Mouse (Mus musculus) stomach, postnatal 0 days (tissue): ENCODE measurements around the gene Cdyl. TPM values are rescaled to one million over a fixed set of nuclear protein-coding genes. Genes with fewer than 3 reads are reported as not detected.

Source experiments
- ATAC-seq: fragments of 200-750 bp; cut with Nextera tagmentation; 2 replicates; pipeline ENCODE4 v1.8.0; 2017; ENCODE audit not compliant: low FRiP score, low TSS enrichment
- DNase-seq: peaks from one replicate; pipeline ENCODE4 v3.0.0-alpha.2; 2016; ENCODE audit warnings: low spot score
- H3K27ac ChIP-seq: fragments of 300-500 bp; sonication (generic); replicated peaks from 2 replicates; pipeline ENCODE4 v1.5.1; 2014; ENCODE audit warnings: mild to moderate bottlenecking, control low read depth
- H3K27me3 ChIP-seq: fragments of 300-500 bp; sonication (generic); 2 replicates; pipeline ENCODE4 v1.6.1; 2014; ENCODE audit warnings: low read length; ENCODE audit not compliant: control insufficient read depth, insufficient read depth
- H3K36me3 ChIP-seq: fragments of 300-500 bp; sonication (generic); 2 replicates; pipeline ENCODE4 v1.6.1; 2014; ENCODE audit warnings: low read length, mixed read lengths; ENCODE audit not compliant: control insufficient read depth, insufficient read depth
- H3K4me1 ChIP-seq: fragments of 300-500 bp; sonication (generic); replicated peaks from 2 replicates; pipeline ENCODE4 v1.6.1; 2014; ENCODE audit warnings: antibody characterized with exemption; ENCODE audit not compliant: control insufficient read depth, insufficient read depth
- H3K4me2 ChIP-seq: fragments of 300-500 bp; sonication (generic); replicated peaks from 2 replicates; pipeline ENCODE4 v1.6.1; 2014; ENCODE audit warnings: low read depth, mild to moderate bottlenecking, control low read depth, moderate library complexity
- H3K4me3 ChIP-seq: fragments of 300-500 bp; sonication (generic); 2 replicates; pipeline ENCODE4 v1.5.1; 2014; ENCODE audit warnings: low read depth, low read length, control low read depth
- H3K9ac ChIP-seq: fragments of 300-500 bp; sonication (generic); 2 replicates; pipeline ENCODE4 v1.6.1; 2014; ENCODE audit warnings: mild to moderate bottlenecking, low read length, control low read depth, mixed read lengths
- H3K9me3 ChIP-seq: fragments of 300-500 bp; sonication (generic); 2 replicates; pipeline ENCODE4 v1.6.1; 2016; ENCODE audit warnings: low read length; ENCODE audit not compliant: control insufficient read depth
- CTCF ChIP-seq: IDR thresholded peaks from 2 replicates; pipeline ENCODE4 v1.5.1; 2016; ENCODE audit warnings: antibody characterized with exemption, low read depth, mild to moderate bottlenecking, moderate library complexity
- EP300 ChIP-seq: optimal IDR thresholded peaks from 2 replicates; pipeline ENCODE3; 2016; ENCODE audit warnings: antibody characterized with exemption
- WGBS: fragments of 180-500 bp; shearing (Covaris S2); extraction: QIAGEN DNeasy Blood & Tissue Kit; methylation state at CpG from one replicate; pipeline ENCODE4 v1.1.7; 2014; 5-methylcytosine and 5-hydroxymethylcytosine counted together
- polyA plus RNA-seq: library from polyadenylated mRNA; unstranded; fragments of >200 nt; fragmentation: Nextera tagmentation; extraction: Ambion mirVana; gene quantifications from 2 replicates; pipeline ENCODE4 v1.2.1, GENCODE M21; 2015

The Cdyl gene
- polyA plus RNA-seq, 1 experiment from 2014 or later: 6.9 TPM

DNA sequence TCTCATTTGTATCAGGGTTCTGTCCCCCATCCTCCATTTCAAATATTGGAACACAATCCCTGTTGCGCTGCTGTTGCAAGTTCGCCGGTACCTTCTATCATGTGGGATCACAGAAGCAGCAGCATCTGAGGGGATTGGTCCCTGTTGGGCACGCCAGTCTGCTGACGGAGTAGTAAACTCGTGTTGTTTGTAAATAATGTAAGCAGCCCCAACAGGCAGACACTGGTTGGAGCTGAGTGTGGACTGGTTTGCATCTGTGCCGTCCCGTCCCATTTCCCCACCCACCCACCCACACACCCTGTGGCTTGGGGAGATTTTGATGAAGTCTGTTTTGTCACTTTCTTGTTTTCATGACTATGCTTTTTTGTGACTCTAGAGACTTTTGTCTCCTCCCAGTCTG lies 148.3 kb downstream of the Cdyl start:
- no peak overlapping the region for H3K4me2 ChIP-seq
- H3K27ac ChIP-seq: no peak overlapping the region
- no peak for DNase-seq
- H3K9me3 ChIP-seq: no peaks in the 10 kb centered on the region
- H3K4me1 ChIP-seq: no peaks in the 10 kb centered on the region
- 91% methylated on average over 8 of the region's 8 CpGs for WGBS
- no peaks in the 10 kb centered on the region for H3K27me3 ChIP-seq
- H3K9ac ChIP-seq: no peak overlapping the region
- no peak for ATAC-seq
- TF ChIP-seq EP300: no peak
- no peak for TF ChIP-seq CTCF
- H3K4me3 ChIP-seq: no peak overlapping the region
- no peaks in the 10 kb centered on the region for H3K36me3 ChIP-seq

DNA sequence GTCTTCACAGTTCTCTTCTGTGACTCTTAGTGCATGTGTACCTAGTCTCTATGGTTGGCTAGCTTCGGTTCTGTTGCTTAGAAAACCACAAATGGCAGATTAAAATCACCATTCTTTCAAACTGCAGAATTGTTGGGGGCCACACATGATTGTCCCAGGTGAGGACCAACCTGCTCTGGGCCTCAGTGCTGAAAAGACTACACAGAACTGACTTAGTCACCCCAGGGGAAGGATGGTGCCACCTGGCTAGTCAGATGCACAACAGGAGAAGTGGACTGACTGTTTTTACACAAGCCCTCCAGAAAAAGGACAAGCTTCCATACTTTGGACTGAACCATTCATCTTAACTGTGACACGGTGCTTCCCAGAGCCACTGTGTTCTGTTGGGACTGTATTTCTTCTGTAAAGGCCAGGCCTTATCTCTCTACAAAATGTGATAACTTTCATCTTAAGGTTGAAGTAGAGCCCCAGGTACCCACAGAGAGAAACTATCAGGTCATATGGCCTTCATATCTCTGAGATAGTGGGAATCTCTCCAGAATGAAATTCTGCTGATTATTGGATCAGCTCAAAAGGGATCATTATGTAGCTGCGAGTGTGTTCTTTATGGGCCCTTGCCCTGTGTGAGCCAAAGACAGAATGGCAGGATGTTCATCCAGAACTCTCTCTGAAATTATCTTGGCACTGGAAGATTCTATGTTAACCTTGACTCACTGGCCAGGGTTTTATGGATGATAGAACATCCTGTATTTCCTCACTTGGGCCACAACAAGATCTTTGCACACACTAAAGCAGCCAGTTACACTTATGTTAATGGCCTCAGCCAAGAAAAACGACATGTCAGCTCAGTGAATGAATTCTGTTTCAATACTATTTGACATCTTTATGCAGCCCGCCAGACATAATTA lies 149.9 kb downstream of the Cdyl start:
- Histone ChIP-seq H3K27ac (no peak overlapping the region), H3K9me3 (no peaks in the 10 kb centered on the region), H3K4me3 (no peak overlapping the region), H3K4me1 (no peaks in the 10 kb centered on the region), H3K4me2 (no peak overlapping the region), H3K27me3 (no peaks in the 10 kb centered on the region), H3K9ac (no peak overlapping the region), H3K36me3 (no peaks in the 10 kb centered on the region)
- TF ChIP-seq EP300 (no peak), CTCF (no peak)
- no peak for ATAC-seq
- no peak for DNase-seq
- 71% methylated on average over 5 of the region's 5 CpGs for WGBS

DNA sequence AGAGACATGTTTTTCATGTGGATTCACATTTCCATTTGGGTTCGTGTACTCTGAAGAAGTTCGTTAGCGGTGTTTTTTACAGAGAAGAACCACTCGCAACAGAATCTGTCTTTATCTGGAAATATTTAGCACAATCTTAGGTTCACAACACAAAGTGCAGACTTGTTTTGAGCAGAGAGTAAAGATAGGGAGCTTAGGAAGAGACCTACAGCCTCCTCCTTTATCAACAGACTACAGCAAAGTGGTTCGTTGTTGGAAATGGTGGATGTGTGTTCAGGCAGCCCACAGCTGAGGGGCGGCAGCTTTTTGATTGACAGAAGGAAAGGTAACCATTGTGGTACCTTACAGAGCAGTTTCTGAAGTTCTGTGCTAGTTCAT lies 150.5 kb downstream of the Cdyl start:
- ATAC-seq (no peak), DNase-seq (no peak)
- Histone ChIP-seq H3K4me3 (no peak overlapping the region), H3K9me3 (no peaks in the 10 kb centered on the region), H3K36me3 (no peaks in the 10 kb centered on the region), H3K9ac (no peak overlapping the region), H3K27ac (no peak overlapping the region), H3K4me2 (no peak overlapping the region), H3K27me3 (no peaks in the 10 kb centered on the region), H3K4me1 (no peaks in the 10 kb centered on the region)
- WGBS: 83% methylated on average over 6 of the region's 6 CpGs
- TF ChIP-seq EP300 (no peak), CTCF (no peak)

DNA sequence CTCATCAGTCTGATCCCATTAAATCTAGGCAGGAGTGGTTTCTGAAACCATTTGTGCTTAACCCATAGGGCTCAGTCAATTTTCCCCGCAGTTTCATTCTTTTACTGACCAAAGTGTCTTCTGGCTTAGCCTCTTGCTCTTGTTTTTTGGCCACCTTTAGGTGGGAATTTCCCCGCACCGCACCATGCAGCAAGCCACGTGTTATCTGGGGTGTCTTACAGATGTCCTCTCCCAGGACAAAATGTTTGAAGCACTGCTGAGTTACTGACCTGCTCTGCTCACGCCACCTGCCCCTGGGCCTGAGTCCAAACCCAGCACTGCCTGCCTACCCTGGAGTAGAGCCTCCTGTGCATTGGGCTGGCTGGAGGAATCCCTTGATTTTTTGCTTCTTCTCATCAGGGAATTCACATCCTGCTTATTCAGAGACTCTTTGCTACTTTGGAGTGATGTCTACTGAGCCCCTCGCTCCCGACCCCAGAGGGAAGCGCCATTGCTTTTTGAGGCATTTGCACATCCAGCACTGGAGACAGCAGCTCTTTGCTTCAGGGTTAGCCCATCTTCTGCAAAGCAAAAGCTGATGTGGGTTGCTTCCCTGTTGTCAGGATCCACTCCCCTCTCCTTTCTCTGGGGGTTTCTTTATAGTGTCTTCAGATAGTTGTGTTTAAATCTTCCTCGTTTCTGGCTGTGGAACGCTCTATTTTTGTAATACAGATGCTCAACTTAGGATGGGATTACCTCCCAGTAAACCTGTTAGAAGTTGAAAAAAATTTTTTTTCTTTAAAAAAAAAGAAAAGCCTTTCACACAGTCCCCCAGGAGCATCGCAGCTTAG lies 151.9 kb downstream of the Cdyl start:
- 68% methylated on average over 11 of the region's 11 CpGs for WGBS
- no peaks in the 10 kb centered on the region for H3K36me3 ChIP-seq
- no peak overlapping the region for H3K27ac ChIP-seq
- H3K9me3 ChIP-seq: no peaks in the 10 kb centered on the region
- no peak overlapping the region for H3K4me2 ChIP-seq
- no peak overlapping the region for H3K9ac ChIP-seq
- TF ChIP-seq EP300: no peak
- TF ChIP-seq CTCF: no peak
- no peak overlapping the region for H3K4me3 ChIP-seq
- DNase-seq (no peak), ATAC-seq (no peak)
- H3K4me1 ChIP-seq: no peaks in the 10 kb centered on the region
- no peaks in the 10 kb centered on the region for H3K27me3 ChIP-seq

DNA sequence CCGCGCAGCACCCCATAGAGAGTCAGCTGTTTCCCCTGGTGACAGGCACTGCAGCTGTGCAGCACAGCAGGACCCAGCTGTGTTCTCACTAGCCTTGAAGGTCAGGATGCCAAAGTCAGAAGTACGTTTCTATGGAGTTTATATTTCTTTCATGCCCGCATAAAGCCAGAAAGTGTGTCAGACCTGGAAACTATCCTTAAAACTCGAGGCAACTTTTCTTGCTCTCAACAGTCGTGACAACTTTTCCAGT lies 152.5 kb downstream of the Cdyl start:
- ATAC-seq (no peak), DNase-seq (no peak)
- WGBS: 47% methylated on average over 6 of the region's 6 CpGs
- no peaks in the 10 kb centered on the region for H3K36me3 ChIP-seq
- no peaks in the 10 kb centered on the region for H3K27me3 ChIP-seq
- TF ChIP-seq CTCF: no peak
- H3K4me2 ChIP-seq: no peak overlapping the region
- H3K9ac ChIP-seq: no peak overlapping the region
- H3K4me1 ChIP-seq: no peaks in the 10 kb centered on the region
- no peaks in the 10 kb centered on the region for H3K9me3 ChIP-seq
- no peak overlapping the region for H3K27ac ChIP-seq
- H3K4me3 ChIP-seq: no peak overlapping the region
